In genomic region chr8:120368814-120369649, GRCm38 (mm10) we compare ENCODE assay signal across 8 mouse cellular contexts.
DNase-seq lines count a peak whose midpoint lies in the region; ATAC-seq and TF ChIP-seq lines count a peak whose summit lies in the region.

No protein-coding gene starts in this region.

- TF ChIP-seq POLR2A in cortical plate, adult 2 months (IDR thresholded peaks at IDR 0.05; ENCODE audit: extremely low read depth, insufficient read depth, low read length) = no peak

- peak; percentile 94 for ATAC-seq in activated CD4-positive, CD25-positive, alpha-beta regulatory T cell, adult 4 months
- peak; percentile 95 for ATAC-seq in inflammation-experienced regulatory T-cells, adult 6 months
- peak; percentile 62 for ATAC-seq in megakaryocyte progenitor cell, adult 5-6 weeks (replicated peaks; ENCODE audit: poor library complexity)

- peak; percentile 88 for DNase-seq in gastrocnemius, postnatal 10 days
- DNase-seq in left cerebral cortex, adult 9 months (ENCODE audit: low spot score in 2 of 2) = peak; percentile 71 to 82
- peak; percentile 75 for DNase-seq in right cerebral cortex, postnatal 14 days
- peak; percentile 85 to 93 for DNase-seq in urinary bladder, postnatal 36 days (ENCODE audit: low spot score in 2 of 2)

- peak; percentile 20; the same call in 1 of the 2 replicates for TF ChIP-seq CTCF in cortical plate, adult 2 months (IDR thresholded peaks at IDR 0.05; ENCODE audit: extremely low read depth, insufficient read depth, low read length)

- H3K4me3 ChIP-seq in cortical plate, adult 2 months (ENCODE audit: insufficient read depth, low read length) = no peak overlapping the region

- no peak overlapping the region; the same call in 1 of the 2 replicates for H3K27ac ChIP-seq in cortical plate, adult 2 months (ENCODE audit: insufficient read depth, low read length)

- no peaks in the 10 kb centered on the region for H3K4me1 ChIP-seq in cortical plate, adult 2 months (ENCODE audit: control insufficient read depth, insufficient read depth, low read length)
